Mouse (Mus musculus) cortical plate, adult 2 months (tissue): Measurements from ENCODE around the gene Gm37240.

Experiments
- CTCF ChIP-seq: fragments of 200-500 bp; IDR thresholded peaks from 2 replicates; pipeline ENCODE4 v1.5.1; 2011; ENCODE audit warnings: mild to moderate bottlenecking, control low read depth, low read length; ENCODE audit not compliant: insufficient read depth; ENCODE audit errors: extremely low read depth
- POLR2A ChIP-seq: fragments of 200-500 bp; IDR thresholded peaks from 2 replicates; pipeline ENCODE4 v1.6.1; 2011; ENCODE audit warnings: mild to moderate bottlenecking, low read length, control low read depth; ENCODE audit not compliant: insufficient read depth; ENCODE audit errors: extremely low read depth

GRCm38 (mm10) chr3:85454001-85454400 lies 433.3 kb downstream of the Gm37240 start:
- TF ChIP-seq POLR2A (no peak), CTCF (no peak)
